Mouse (Mus musculus) stomach, embryonic 15.5 days (tissue): ENCODE data around the gene Ppp1r35. TPM values are rescaled to one million over a fixed set of nuclear protein-coding genes. Genes with fewer than 3 reads are reported as not detected.

ENCODE experiments used
- ATAC-seq: fragments of 200-750 bp; cut with Nextera tagmentation; 2 replicates; pipeline ENCODE4 v1.8.0; 2017; ENCODE audit warnings: low read depth, moderate number of reproducible peaks, moderate TSS enrichment; ENCODE audit not compliant: insufficient read depth, low FRiP score
- H3K27ac ChIP-seq: fragments of 300-500 bp; sonication (generic); 2 replicates; pipeline ENCODE4 v1.5.1; 2015; ENCODE audit warnings: mild to moderate bottlenecking, inconsistent platforms
- H3K27me3 ChIP-seq: fragments of 300-500 bp; sonication (generic); replicated peaks from 2 replicates; pipeline ENCODE4 v1.6.1; 2015; ENCODE audit warnings: inconsistent platforms
- H3K36me3 ChIP-seq: fragments of 300-500 bp; sonication (generic); 2 replicates; pipeline ENCODE4 v1.6.1; 2015; ENCODE audit warnings: inconsistent platforms
- H3K4me1 ChIP-seq: fragments of 300-500 bp; sonication (generic); 2 replicates; pipeline ENCODE4 v1.6.1; 2015; ENCODE audit warnings: inconsistent platforms
- H3K4me2 ChIP-seq: fragments of 300-500 bp; sonication (generic); 2 replicates; pipeline ENCODE4 v1.6.1; 2015; ENCODE audit warnings: mild to moderate bottlenecking, inconsistent platforms
- H3K4me3 ChIP-seq: fragments of 300-500 bp; sonication (generic); replicated peaks from 2 replicates; pipeline ENCODE4 v1.5.1; 2015; ENCODE audit warnings: inconsistent platforms
- H3K9ac ChIP-seq: fragments of 300-500 bp; sonication (generic); 2 replicates; pipeline ENCODE4 v1.6.1; 2015; ENCODE audit warnings: inconsistent platforms
- H3K9me3 ChIP-seq: fragments of 300-500 bp; sonication (generic); 2 replicates; pipeline ENCODE4 v1.6.1; 2016; ENCODE audit warnings: inconsistent platforms
- WGBS: fragments of 180-500 bp; shearing (Covaris S2); methylation state at CpG from one replicate; pipeline ENCODE4 v1.1.7; 2015; 5-methylcytosine and 5-hydroxymethylcytosine counted together
- polyA plus RNA-seq: library from polyadenylated mRNA; unstranded; fragments of >200 nt; fragmentation: Nextera tagmentation; extraction: Ambion mirVana; gene quantifications from 2 replicates; pipeline ENCODE4 v1.2.1, GENCODE M21; 2015

The Ppp1r35 gene
- polyA plus RNA-seq, 1 experiment from 2014 or later, result 22.5 TPM

- peak overlapping the region; percentile 71 for H3K27ac ChIP-seq
- H3K4me2 ChIP-seq, result no peak overlapping the region
- H3K27me3 ChIP-seq, result no peaks in the 10 kb centered on the region
- no peaks in the 10 kb centered on the region for H3K9me3 ChIP-seq
- no peak for ATAC-seq
- H3K36me3 ChIP-seq, result no peaks in the 10 kb centered on the region
- H3K4me3 ChIP-seq, result no peak overlapping the region
- H3K4me1 ChIP-seq, result peaks cover 16% of the 10 kb centered on the region
- WGBS, result 89% methylated on average over 2 of the region's 2 CpGs
- H3K9ac ChIP-seq, result no peak overlapping the region
Observed at GRCm38 (mm10) chr5:137775587-137776290, 2.9 kb upstream of the Ppp1r35 start.

- ATAC-seq, result peak; percentile 43
Observed at GRCm38 (mm10) chr5:137776408-137776918, 2.2 kb upstream of the Ppp1r35 start.

GRCm38 (mm10) chr5:137777267-137777845 lies 1.3 kb upstream of the Ppp1r35 start:
- WGBS, result 64% methylated on average over 7 of the region's 7 CpGs

More at GRCm38 (mm10) chr5:137776408-137776918, 2.2 kb upstream of the Ppp1r35 start:
- H3K27me3 ChIP-seq, result no peaks in the 10 kb centered on the region
- H3K9me3 ChIP-seq, result no peaks in the 10 kb centered on the region
- H3K36me3 ChIP-seq, result peaks cover 4% of the 10 kb centered on the region
- peak overlapping the region; percentile 3; the same call in 1 of the 2 replicates for H3K4me2 ChIP-seq
- H3K4me3 ChIP-seq, result no peak overlapping the region
- H3K27ac ChIP-seq, result peak overlapping the region; percentile 71
- H3K4me1 ChIP-seq, result peaks cover 16% of the 10 kb centered on the region
- WGBS, result 27% methylated on average over 5 of the region's 5 CpGs
- no peak overlapping the region for H3K9ac ChIP-seq

GRCm38 (mm10) chr5:137779053-137779933 lies 644 bp downstream of the Ppp1r35 start:
- Histone ChIP-seq H3K4me2 (peak overlapping the region; percentile 91), H3K4me3 (peak overlapping the region; percentile 82), H3K27me3 (no peaks in the 10 kb centered on the region), H3K36me3 (peaks cover 24% of the 10 kb centered on the region), H3K9me3 (no peaks in the 10 kb centered on the region), H3K27ac (peak overlapping the region; percentile 90), H3K4me1 (peaks cover 30% of the 10 kb centered on the region), H3K9ac (peak overlapping the region; percentile 89)
- under 1% methylated on average over 81 of the region's 83 CpGs for WGBS
- ATAC-seq, result 0 out of 2 replicates have a peak, but pooled peaks have one; percentile 11

More at GRCm38 (mm10) chr5:137777267-137777845, 1.3 kb upstream of the Ppp1r35 start:
- H3K4me1 ChIP-seq, result peaks cover 16% of the 10 kb centered on the region
- H3K4me2 ChIP-seq, result no peak overlapping the region
- H3K9me3 ChIP-seq, result no peaks in the 10 kb centered on the region
- no peak overlapping the region for H3K4me3 ChIP-seq
- no peaks in the 10 kb centered on the region for H3K27me3 ChIP-seq
- ATAC-seq, result no peak
- H3K9ac ChIP-seq, result no peak overlapping the region
- peak overlapping the region; percentile 71; the same call in 1 of the 2 replicates for H3K27ac ChIP-seq
- peaks cover 13% of the 10 kb centered on the region for H3K36me3 ChIP-seq

GRCm38 (mm10) chr5:137781661-137782060 lies 3.0 kb downstream of the Ppp1r35 start:
- no peaks in the 10 kb centered on the region for H3K9me3 ChIP-seq
- 92% methylated on average over 7 of the region's 7 CpGs for whole genome bisulfite sequencing
- no peak for ATAC-seq
- H3K36me3 ChIP-seq, result peaks cover 24% of the 10 kb centered on the region
- H3K4me2 ChIP-seq, result no peak overlapping the region
- H3K27me3 ChIP-seq, result no peaks in the 10 kb centered on the region
- H3K4me3 ChIP-seq, result no peak overlapping the region
- no peak overlapping the region for H3K27ac ChIP-seq
- H3K9ac ChIP-seq, result no peak overlapping the region
- peaks cover 35% of the 10 kb centered on the region for H3K4me1 ChIP-seq

- no peak for ATAC-seq
- peak overlapping the region; percentile 93 for H3K4me3 ChIP-seq
- H3K9me3 ChIP-seq, result no peaks in the 10 kb centered on the region
- 75% methylated on average over 13 of the region's 13 CpGs for WGBS
- peaks cover 24% of the 10 kb centered on the region for H3K36me3 ChIP-seq
- peaks cover 33% of the 10 kb centered on the region for H3K4me1 ChIP-seq
- peak overlapping the region; percentile 17; the same call in 1 of the 2 replicates for H3K9ac ChIP-seq
- peak overlapping the region; percentile 89 for H3K4me2 ChIP-seq
- H3K27me3 ChIP-seq, result no peaks in the 10 kb centered on the region
- no peak overlapping the region for H3K27ac ChIP-seq
Observed at GRCm38 (mm10) chr5:137782776-137783522, 4.3 kb downstream of the Ppp1r35 start.

GRCm38 (mm10) chr5:137783901-137784540 lies 5.4 kb downstream of the Ppp1r35 start:
- H3K27me3 ChIP-seq, result no peaks in the 10 kb centered on the region
- no peaks in the 10 kb centered on the region for H3K9me3 ChIP-seq
- H3K9ac ChIP-seq, result peak overlapping the region; percentile 17; the same call in 1 of the 2 replicates
- WGBS, result 47% methylated on average over 9 of the region's 9 CpGs
- H3K27ac ChIP-seq, result no peak overlapping the region
- H3K4me1 ChIP-seq, result peaks cover 33% of the 10 kb centered on the region
- peaks cover 24% of the 10 kb centered on the region for H3K36me3 ChIP-seq
- peak overlapping the region; percentile 89 for H3K4me2 ChIP-seq
- H3K4me3 ChIP-seq, result peak overlapping the region; percentile 93
- no peak for ATAC-seq

GRCm38 (mm10) chr5:137784546-137784945 lies 5.9 kb downstream of the Ppp1r35 start:
- Histone ChIP-seq H3K4me1 (peaks cover 32% of the 10 kb centered on the region), H3K9ac (peak overlapping the region; percentile 95; the same call in 1 of the 2 replicates), H3K36me3 (peaks cover 24% of the 10 kb centered on the region), H3K9me3 (no peaks in the 10 kb centered on the region), H3K4me2 (peak overlapping the region; percentile 89), H3K4me3 (peak overlapping the region; percentile 93), H3K27ac (no peak overlapping the region), H3K27me3 (no peaks in the 10 kb centered on the region)
- WGBS, result 67% methylated on average over 14 of the region's 14 CpGs
- ATAC-seq, result no peak

- Histone ChIP-seq H3K27me3 (no peaks in the 10 kb centered on the region), H3K9me3 (no peaks in the 10 kb centered on the region), H3K9ac (peak overlapping the region; percentile 95), H3K36me3 (peaks cover 24% of the 10 kb centered on the region), H3K27ac (peak overlapping the region; percentile 100), H3K4me1 (peaks cover 28% of the 10 kb centered on the region), H3K4me3 (peak overlapping the region; percentile 93), H3K4me2 (peak overlapping the region; percentile 89)
- under 1% methylated on average over 62 of the region's 62 CpGs for WGBS
- peak; percentile 1; the same call in 1 of the 2 replicates for ATAC-seq
Observed at GRCm38 (mm10) chr5:137785164-137786031, 6.7 kb downstream of the Ppp1r35 start.
